Mouse (Mus musculus): Measurements from ENCODE around the gene Ociad2.
"Not testable (repeated sequence)": the region's sequence is repeated elsewhere in the genome, so short reads cannot be mapped to it uniquely, and the experiment has no call there.

Gene Ociad2

GRCm38 (mm10) chr5:73353978-73354377 lies 13.2 kb upstream of the Ociad2 start:
- no peak for DNase-seq (ENCODE audit: low read depth, low spot score)

DNA sequence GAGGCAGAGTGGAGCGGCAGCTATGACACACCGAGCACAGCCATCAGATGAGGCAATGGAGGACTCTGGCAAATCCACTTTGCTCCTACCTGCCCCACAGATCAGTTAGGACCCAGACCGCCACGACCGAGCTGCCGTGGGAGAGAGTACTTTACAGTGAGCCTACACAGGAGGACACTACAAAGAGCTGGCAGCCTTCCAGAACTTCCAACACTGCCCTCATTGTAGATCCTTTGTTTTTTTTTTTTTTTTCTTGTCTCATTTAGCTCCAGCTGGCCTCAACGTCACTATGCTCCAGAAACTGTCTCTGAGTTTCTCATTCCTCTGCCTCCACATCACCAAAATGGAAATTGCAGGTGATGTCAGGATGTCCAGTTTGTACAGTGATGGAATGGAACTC lies 12.7 kb upstream of the Ociad2 start:
- DNase-seq (ENCODE audit: low read depth, low spot score) = no peak

- DNase-seq (ENCODE audit: low read depth, low spot score) = no peak
These were observed 11.0 kb upstream of the Ociad2 start for GRCm38 (mm10) chr5:73351796-73352195.

GRCm38 (mm10) chr5:73349514-73349913 lies 8.7 kb upstream of the Ociad2 start:
- no peak for DNase-seq (ENCODE audit: low read depth, low spot score)

GRCm38 (mm10) chr5:73345254-73345653 lies 4.4 kb upstream of the Ociad2 start:
- no peak for DNase-seq (ENCODE audit: low read depth, low spot score)

DNA sequence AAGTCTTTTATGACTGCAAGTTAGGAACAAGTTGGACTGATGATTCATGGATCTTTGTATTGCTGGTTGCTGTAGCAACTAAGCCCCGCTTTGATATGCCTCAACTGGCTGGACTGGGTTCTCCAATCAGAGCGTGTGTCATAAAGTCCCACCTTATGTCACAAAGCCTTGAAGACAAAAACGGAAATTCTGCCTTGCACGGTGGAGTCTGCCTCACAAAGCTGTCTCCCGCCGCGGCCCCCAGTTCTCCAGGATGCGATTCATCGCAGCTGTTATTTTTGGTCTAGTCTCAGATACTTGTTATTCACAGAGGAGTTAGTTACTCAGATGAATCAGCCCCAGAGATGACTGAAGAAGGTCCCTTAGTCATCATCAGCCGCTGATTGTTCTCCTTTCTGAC lies 3.5 kb upstream of the Ociad2 start:
- DNase-seq (ENCODE audit: low read depth, low spot score) = peak; percentile 91

DNA sequence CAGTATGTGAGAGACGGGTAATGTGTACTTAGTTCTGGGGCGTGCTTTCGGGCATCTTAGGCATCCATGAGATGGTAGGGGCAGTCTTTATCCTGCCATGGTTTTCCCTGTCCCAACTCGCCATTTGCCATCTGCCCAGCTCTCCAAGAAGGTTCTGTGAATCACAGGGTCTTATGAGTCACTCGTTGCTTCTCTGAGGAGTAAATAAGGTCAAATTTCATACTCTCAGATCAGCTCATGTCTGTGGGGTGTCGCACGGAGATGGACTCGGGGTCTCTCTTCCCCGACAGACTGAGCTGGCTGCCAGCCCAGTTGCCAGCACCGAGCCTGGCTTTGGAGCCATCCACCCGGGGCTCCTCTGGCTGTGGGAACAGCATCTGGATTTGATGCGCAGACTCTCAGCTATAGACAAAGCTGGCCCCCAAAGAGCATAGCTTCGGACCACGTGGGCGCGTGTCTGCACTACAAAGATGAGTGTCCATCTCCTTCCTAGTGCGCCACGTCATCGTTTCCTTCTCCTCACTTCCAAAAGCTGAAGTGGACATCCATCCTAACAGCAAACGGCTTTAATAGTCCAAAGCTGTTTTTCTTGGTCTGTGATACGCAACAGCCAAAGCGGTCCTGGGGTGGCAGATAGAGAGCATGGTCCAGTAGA lies 2.0 kb upstream of the Ociad2 start:
- DNase-seq (ENCODE audit: low read depth, low spot score) = peak; percentile 81

DNA sequence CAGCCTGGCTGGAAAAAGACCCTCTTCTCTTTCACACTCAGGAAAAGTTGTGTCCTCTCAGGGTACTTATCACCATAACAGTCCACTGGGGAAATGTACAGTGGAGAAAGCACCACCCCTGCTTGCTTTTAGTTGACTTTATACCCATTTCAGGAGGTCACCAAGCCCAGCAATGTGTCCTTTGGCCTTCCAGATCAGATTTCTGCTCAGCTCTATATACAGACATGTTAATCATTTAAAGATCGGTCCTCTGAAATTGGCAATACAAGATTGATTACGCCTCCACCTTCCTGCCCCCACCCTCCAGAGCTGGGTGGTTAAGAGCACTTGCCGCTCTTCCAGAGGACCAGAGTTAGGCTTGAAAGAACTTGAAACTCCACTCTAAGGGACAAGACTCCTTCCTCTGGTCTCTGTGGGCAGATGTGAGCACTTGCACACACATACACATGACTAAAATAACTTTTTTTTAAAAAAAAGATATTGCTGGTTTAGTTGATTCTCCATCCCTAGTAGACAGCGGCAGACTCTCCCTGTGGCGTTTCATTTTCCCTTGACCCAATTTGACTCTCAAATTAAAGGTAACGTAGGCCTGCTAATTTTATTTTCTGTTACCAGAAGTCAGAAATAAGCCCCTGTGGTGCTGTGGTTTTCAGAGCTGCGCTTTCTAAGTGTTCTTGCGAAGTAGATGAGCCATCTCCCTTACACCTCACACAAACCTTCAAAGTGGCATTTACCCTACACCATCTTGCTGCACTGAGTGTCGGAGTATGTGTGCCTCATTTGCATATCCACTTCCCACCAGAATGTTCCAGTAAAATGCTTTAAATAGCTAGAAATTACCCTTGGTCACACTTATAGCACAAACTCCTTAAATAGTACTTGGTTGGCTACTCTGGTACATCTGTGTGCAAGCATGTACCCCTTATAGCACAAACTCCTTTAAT lies 777 bp downstream of the Ociad2 start:
- no peak for DNase-seq (ENCODE audit: low read depth, low spot score)

DNA sequence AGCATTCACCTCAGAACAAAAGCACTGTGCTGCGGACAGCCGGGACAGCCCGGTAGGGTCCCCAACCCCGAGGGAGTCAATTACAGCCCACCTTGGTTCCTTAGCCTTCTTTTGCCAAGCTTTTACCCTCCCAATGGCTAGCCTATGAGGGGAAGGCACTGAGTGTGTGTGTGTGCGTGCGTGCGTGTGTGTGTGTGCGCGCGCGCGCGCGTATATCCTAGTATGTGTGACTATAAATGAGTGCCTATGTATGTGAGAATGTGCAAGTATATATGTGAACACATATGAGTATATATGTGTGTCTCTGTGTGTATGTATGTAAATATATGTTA lies 2.0 kb downstream of the Ociad2 start:
- no peak for DNase-seq (ENCODE audit: low read depth, low spot score)

- DNase-seq (ENCODE audit: low read depth, low spot score) = no peak
These were observed 2.6 kb downstream of the Ociad2 start for GRCm38 (mm10) chr5:73337961-73338831.

- DNase-seq (ENCODE audit: low read depth, low spot score) = no peak
These were observed 4.4 kb downstream of the Ociad2 start for GRCm38 (mm10) chr5:73336448-73336847.

DNA sequence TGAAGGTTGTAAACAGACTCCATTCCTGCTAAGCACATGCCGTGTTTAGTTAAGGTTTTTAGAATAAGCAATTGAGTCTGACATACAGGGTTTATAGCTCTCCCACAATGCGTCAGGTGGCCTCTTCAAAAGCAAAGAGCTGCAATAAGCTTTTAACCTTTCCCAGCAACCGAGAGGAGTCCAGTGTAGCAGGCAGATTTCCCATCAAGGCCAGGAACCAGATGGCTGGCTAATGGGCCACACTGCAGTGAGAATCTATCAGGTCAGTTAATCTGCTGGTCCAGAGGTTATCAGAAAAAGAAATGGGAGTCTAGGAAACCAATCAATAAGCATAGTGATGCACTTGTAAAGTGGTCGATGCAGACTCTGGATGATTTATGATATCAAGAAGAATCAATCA lies 9.8 kb downstream of the Ociad2 start:
- no peak for DNase-seq (ENCODE audit: low read depth, low spot score)

DNA sequence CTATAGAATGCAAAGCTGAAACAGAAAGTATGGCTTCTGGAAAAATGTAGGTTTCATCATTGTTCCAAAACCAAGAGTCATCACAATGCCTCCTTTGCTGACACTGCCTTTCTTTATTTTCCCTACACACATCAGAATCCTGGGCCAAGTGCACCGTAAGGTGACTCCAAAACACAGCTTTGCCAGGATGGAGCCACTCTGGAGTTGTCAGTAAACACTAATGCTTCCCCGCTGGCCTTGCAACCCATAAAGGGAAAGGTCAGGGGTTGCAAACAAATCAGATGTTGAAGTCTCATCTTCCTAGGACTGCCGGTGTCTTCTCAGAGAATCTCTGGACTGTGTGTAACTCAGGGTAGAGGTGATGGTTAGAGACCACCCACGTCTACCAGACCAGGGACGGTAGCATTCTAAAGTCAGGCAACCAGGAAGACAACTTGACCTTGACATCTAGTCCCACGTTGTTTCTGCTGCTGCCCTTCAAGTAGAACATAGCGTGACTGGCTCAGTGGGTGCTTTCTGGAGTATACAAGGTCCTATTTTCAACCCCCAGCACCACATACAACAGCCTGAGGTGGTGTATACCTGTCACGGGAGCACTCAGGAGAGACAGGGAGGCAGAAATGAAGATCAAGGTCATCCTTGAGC lies 16.2 kb downstream of the Ociad2 start:
- DNase-seq (ENCODE audit: low read depth, low spot score) = no peak

DNA sequence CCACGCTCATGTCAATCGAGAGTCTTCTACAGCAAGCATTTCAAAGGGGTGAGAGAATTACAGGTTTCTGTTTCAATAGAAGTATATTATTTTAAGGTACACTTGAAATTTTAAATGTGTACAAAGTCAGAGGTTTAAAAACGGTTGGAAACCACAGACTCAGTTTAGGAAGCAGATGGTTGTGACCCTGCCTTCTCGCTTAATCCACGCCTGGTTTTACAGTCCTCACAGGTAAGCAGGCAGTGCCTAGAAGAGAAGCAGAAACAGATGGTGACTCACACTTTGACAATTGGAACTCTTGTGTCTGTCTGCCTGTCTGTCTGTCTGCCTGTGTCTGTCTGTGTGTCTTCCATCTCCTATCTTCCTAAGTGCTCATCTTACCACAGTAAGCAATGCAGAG lies 17.2 kb downstream of the Ociad2 start:
- no peak for DNase-seq (ENCODE audit: low read depth, low spot score)

GRCm38 (mm10) chr5:73322684-73323083 lies 18.1 kb downstream of the Ociad2 start:
- DNase-seq (ENCODE audit: low read depth, low spot score) = not testable (repeated sequence)

DNA sequence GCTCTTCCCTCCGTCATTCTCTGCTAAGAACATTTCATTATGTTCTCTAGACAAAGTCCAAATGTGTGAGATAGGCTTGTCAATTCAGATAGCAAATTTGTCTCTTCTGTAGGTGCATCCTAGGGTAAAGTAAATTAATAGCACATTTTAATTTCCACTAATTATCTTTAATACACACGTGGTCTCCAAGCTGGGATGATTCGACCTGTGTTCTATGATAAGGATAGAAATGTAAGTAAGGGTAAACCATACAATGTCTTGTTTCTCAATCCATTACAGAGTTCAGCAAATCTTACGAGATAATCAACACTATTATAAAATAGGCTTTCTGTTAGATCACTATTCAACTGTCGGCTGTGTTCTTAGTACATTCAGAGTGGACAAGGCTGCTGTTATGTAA lies 21.5 kb downstream of the Ociad2 start:
- no peak for DNase-seq (ENCODE audit: low read depth, low spot score)

DNA sequence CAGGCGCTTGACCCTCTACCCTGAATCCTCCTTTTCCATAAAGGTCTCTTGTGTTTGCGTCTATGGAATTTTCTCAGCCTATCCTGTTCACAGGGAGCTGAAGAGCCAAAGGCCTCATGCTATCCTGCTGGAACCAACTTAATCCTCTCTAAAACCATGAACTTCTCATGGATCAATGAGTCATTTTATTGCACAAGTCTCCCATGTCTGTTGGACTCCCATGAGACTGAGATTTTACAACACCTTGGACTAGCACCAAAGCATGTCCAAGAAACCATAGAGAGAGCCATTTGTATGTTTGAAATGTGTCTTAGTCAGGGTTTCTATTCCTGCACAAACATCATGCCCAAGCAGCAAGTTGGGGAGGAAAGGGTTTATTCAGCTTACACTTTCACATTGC lies 26.2 kb downstream of the Ociad2 start:
- peak; percentile 79 for DNase-seq (ENCODE audit: low read depth, low spot score)

- no peak for DNase-seq (ENCODE audit: low read depth, low spot score)
These were observed 27.2 kb downstream of the Ociad2 start for GRCm38 (mm10) chr5:73313591-73313990.

- DNase-seq (ENCODE audit: low read depth, low spot score) = no peak
These were observed 29.4 kb downstream of the Ociad2 start for GRCm38 (mm10) chr5:73311458-73311857.

DNA sequence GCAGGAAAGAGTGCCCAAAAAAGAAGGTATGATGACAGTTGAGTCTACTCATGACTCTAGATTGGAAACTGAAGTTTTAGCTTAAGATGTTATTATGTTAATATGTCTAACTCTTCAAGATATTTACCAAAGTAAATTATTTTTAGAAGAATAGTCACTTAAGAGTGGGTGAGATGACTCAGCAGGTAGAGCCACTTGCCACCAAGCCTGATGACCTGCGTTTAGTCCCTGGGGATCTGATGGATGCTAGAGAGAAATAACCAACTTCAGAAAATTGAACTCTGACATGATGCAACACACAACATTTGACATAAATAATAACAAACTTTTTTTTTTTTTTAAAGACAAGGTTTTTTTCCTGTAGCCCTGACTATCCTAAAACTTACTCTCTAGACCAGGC lies 30.4 kb downstream of the Ociad2 start:
- peak; percentile 30 for DNase-seq (ENCODE audit: low read depth, low spot score)

DNA sequence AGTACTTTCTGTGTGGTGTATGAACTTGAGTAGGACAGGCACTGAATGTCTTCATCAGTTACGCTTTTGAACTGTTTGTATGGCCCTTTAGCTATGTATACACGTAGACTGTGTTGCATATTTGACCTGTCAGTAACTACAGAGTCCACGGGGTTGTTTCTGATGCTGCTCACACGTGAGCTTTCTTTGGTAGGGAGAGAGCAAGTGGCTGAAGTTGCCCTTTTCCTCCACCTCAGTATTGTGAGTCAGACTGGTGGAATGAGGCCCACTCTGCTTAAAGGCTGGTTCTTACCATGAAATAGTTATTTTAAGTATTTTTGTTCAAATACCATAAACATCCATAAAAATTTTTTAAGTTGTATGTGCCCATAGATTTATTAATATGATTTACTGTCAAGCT lies 31.3 kb downstream of the Ociad2 start:
- DNase-seq (ENCODE audit: low read depth, low spot score) = peak; percentile 80

DNA sequence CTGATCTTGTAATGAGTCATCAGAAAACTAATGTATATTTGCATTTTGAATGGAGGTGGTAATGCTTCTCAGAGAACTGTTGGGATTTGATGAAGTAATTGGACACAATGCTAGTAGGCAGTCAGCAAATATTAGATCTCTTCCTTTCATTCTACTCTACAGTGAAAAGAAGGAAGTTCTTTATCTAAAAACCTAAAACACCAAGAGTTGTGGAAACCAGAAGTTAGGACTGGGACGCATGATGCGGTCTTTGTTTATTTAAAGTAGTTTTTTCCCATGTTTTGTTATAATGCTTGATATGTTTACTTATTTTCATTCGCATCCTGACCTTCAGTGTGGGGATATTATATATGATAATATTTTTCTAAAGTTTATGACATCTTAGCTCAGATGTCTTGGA lies 33.5 kb downstream of the Ociad2 start:
- DNase-seq (ENCODE audit: low read depth, low spot score) = no peak
